Mouse (Mus musculus) small intestine, adult 2 months (tissue): ENCODE data around the gene Safb. TPM values are rescaled to one million over a fixed set of nuclear protein-coding genes. Genes with fewer than 3 reads are reported as not detected.
"Not testable (repeated sequence)": the region's sequence is repeated elsewhere in the genome, so short reads cannot be mapped to it uniquely, and the experiment has no call there.

Source experiments
- H3K27ac ChIP-seq: fragments of 200-500 bp; 2 replicates; pipeline ENCODE4 v1.5.1; 2012; ENCODE audit warnings: low read depth, low read length, control low read depth, inconsistent platforms; ENCODE audit not compliant: insufficient read depth
- H3K27me3 ChIP-seq: fragments of 200-500 bp; 2 replicates; pipeline ENCODE4 v1.6.1; 2012; ENCODE audit warnings: mild to moderate bottlenecking, moderate library complexity, low read length, inconsistent platforms; ENCODE audit not compliant: control insufficient read depth, insufficient read depth
- H3K36me3 ChIP-seq: fragments of 200-500 bp; 2 replicates; pipeline ENCODE4 v1.6.1; 2012; ENCODE audit warnings: mild to moderate bottlenecking, low read length, control low read depth, inconsistent platforms; ENCODE audit not compliant: control insufficient read depth, insufficient read depth
- H3K4me1 ChIP-seq: fragments of 200-500 bp; 2 replicates; pipeline ENCODE4 v1.6.1; 2012; ENCODE audit warnings: low read length, inconsistent platforms, mixed read lengths; ENCODE audit not compliant: control insufficient read depth, insufficient read depth, insufficient read length
- H3K4me3 ChIP-seq: fragments of 200-500 bp; 2 replicates; pipeline ENCODE4 v1.5.1; 2012; ENCODE audit warnings: low read depth, mild to moderate bottlenecking, control low read depth, inconsistent platforms, low read length, moderate library complexity
- CTCF ChIP-seq: fragments of 200-500 bp; IDR thresholded peaks from 2 replicates; pipeline ENCODE4 v1.5.1; 2012; ENCODE audit warnings: low read depth, mild to moderate bottlenecking, control low read depth, inconsistent platforms, low read length, moderate library complexity, mixed read lengths; ENCODE audit not compliant: insufficient replicate concordance, insufficient read length; ENCODE audit errors: extremely low read depth
- POLR2A ChIP-seq: fragments of 200-500 bp; IDR thresholded peaks from 2 replicates; pipeline ENCODE4 v1.6.1; 2012; ENCODE audit warnings: low read depth, mild to moderate bottlenecking, control low read depth, inconsistent platforms, low read length, moderate library complexity
- WGBS: fragments of 180-500 bp; shearing (Covaris S2); methylation state at CpG from one replicate; pipeline ENCODE4 v1.1.7; 2018; 5-methylcytosine and 5-hydroxymethylcytosine counted together
- polyA plus RNA-seq: library from polyadenylated mRNA; depleted of rRNA; stranded (reverse); fragments of >200 nt; gene quantifications from 2 replicates; pipeline ENCODE4 v1.2.3, GENCODE M21; 2012

Safb gene
- polyA plus RNA-seq, 1 experiment, result 95.7 TPM

DNA sequence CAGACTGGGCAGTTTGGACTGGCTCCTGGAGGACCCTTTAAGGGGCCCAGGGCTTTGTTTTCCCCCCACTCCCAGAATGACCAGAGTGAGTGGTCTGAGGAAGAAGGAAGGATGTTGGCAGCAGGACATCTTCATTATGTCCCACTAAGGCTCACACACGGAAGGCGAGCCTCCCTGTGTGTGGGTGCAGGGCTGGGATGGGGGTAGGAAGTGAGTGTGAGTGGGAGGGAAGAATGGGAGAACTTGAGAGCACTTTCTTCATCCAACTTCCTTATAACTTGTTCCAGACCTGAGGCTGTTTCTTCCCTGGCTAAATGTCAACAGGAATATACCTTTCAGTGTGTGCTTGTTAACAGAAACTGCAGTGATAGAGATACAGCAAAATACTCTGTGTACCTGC is 26.7 kb downstream of the Safb start:
- TF ChIP-seq POLR2A, result no peak
- TF ChIP-seq CTCF, result no peak
- no peak overlapping the region for H3K4me3 ChIP-seq
- peaks cover 24% of the 10 kb centered on the region for H3K36me3 ChIP-seq
- no peak overlapping the region for H3K27ac ChIP-seq
- 67% methylated on average over 2 of the region's 2 CpGs for WGBS
- H3K4me1 ChIP-seq, result peaks cover 25% of the 10 kb centered on the region
- H3K27me3 ChIP-seq, result no peaks in the 10 kb centered on the region

GRCm38 (mm10) chr17:56611861-56612564 is 27.4 kb downstream of the Safb start:
- Histone ChIP-seq H3K4me3 (peak overlapping the region; percentile 50), H3K27ac (peak overlapping the region; percentile 34; the same call in 1 of the 2 replicates), H3K27me3 (no peaks in the 10 kb centered on the region), H3K36me3 (peaks cover 17% of the 10 kb centered on the region), H3K4me1 (peaks cover 25% of the 10 kb centered on the region)
- TF ChIP-seq CTCF (no peak), POLR2A (no peak)
- WGBS, result 24% methylated on average over 14 of the region's 14 CpGs

GRCm38 (mm10) chr17:56612565-56612939 is 27.9 kb downstream of the Safb start:
- peaks cover 25% of the 10 kb centered on the region for H3K4me1 ChIP-seq
- 59% methylated on average over 10 of the region's 10 CpGs for WGBS
- peaks cover 16% of the 10 kb centered on the region for H3K36me3 ChIP-seq
- H3K27ac ChIP-seq, result peak overlapping the region; percentile 34; the same call in 1 of the 2 replicates
- not testable (repeated sequence) for H3K27me3 ChIP-seq, H3K4me3 ChIP-seq

GRCm38 (mm10) chr17:56613236-56613844 is 28.7 kb downstream of the Safb start, which contains the start of gene Rpl36:
Gene Rpl36, plus strand, starts transcription at chr17:56613416.
- under 1% methylated on average over 52 of the region's 52 CpGs for WGBS
- Histone ChIP-seq H3K27ac (peak within 1 kb of the TSS; percentile 67), H3K4me3 (peak within 1 kb of the TSS; percentile 74), H3K27me3 (no peaks in the 10 kb centered on the region), H3K4me1 (peaks cover 25% of the 10 kb centered on the region), H3K36me3 (peaks cover 23% of the 10 kb centered on the region)
- peak; percentile 96 for TF ChIP-seq CTCF
- TF ChIP-seq POLR2A, result peak; percentile 61

DNA sequence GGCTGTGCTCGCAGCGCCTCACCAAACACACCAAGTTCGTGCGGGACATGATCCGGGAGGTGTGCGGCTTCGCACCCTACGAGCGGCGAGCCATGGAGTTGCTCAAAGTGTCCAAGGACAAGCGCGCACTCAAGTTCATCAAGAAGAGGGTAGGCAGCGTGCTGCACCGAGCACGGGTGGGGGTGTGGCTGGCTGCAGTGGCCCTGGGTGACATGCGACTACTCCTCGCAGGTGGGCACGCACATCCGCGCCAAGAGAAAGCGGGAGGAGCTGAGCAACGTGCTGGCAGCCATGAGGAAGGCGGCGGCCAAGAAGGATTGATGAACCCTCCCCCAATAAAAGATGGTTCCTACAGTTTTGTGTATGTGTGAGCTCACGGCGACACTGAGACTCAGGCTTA is 29.3 kb downstream of the Safb start:
- Histone ChIP-seq H3K4me3 (peak overlapping the region; percentile 74), H3K27ac (peak overlapping the region; percentile 67; the same call in 1 of the 2 replicates), H3K4me1 (peaks cover 23% of the 10 kb centered on the region), H3K36me3 (peaks cover 29% of the 10 kb centered on the region)
- H3K27me3 ChIP-seq, result not testable (repeated sequence)
- under 1% methylated on average over 26 of the region's 26 CpGs for WGBS

- peaks cover 34% of the 10 kb centered on the region for H3K36me3 ChIP-seq
- peak overlapping the region; percentile 74 for H3K4me3 ChIP-seq
- no peak overlapping the region for H3K27ac ChIP-seq
- H3K27me3 ChIP-seq, result no peaks in the 10 kb centered on the region
- no peak for TF ChIP-seq CTCF
- TF ChIP-seq POLR2A, result no peak
- H3K4me1 ChIP-seq, result peaks cover 23% of the 10 kb centered on the region
- WGBS, result 10% methylated on average over 14 of the region's 14 CpGs
Measured at GRCm38 (mm10) chr17:56614391-56615135, 29.9 kb downstream of the Safb start.

DNA sequence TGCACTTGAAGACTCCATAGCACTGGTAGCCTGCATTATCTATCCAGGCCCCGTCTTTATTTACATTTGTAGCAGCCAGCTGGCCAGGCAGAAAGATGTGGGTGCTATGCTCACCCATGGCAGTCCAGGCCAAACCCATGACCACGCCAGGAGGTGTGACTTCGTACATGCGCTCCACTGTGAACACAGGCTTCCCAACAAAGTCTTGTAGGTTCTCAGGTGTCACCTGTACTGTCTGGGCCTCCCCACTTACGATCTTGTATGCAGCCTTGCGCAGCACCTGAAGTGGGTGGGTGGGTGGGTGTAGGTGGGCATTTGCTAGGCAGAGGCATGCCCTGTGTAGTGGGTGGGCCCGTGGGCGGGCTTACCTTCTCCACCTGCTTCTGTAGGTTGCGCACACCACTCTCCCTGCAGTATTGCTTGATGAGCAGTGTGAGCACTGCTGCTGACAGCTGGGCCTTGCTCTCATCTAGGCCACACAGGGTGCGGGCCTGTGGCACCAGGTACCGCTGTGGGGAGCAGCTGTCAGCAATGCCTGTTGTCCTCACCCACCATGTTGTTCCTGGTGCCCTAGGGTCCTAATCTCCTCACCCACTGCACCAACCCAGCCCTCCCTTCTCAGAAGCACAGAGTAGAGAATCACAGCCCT is 30.6 kb downstream of the Safb start:
- TF ChIP-seq CTCF, result no peak
- no peak for TF ChIP-seq POLR2A
- no peaks in the 10 kb centered on the region for H3K27me3 ChIP-seq
- peaks cover 41% of the 10 kb centered on the region for H3K36me3 ChIP-seq
- 65% methylated on average over 11 of the region's 11 CpGs for WGBS
- H3K4me3 ChIP-seq, result no peak overlapping the region
- H3K4me1 ChIP-seq, result peaks cover 20% of the 10 kb centered on the region
- H3K27ac ChIP-seq, result no peak overlapping the region
